Mouse (Mus musculus) olfactory bulb, adult 2 months (tissue): ENCODE measurements at regions not wholly inside any gene's neighbourhood (a gene's known extent, or its start where the extent isn't known, plus 50 kb on each side); places are given as distances from the start of the nearest gene placed in this dataset.

Source experiments
- CTCF ChIP-seq: fragments of 200-500 bp; IDR thresholded peaks from 2 replicates; pipeline ENCODE4 v1.5.1; 2012; ENCODE audit warnings: low read depth, mild to moderate bottlenecking, low read length, moderate library complexity; ENCODE audit not compliant: insufficient read depth
- POLR2A ChIP-seq: fragments of 200-500 bp; IDR thresholded peaks from 2 replicates; pipeline ENCODE4 v1.6.1; 2012; ENCODE audit warnings: mild to moderate bottlenecking, low read depth, low read length, moderate library complexity; ENCODE audit not compliant: insufficient read depth

DNA sequence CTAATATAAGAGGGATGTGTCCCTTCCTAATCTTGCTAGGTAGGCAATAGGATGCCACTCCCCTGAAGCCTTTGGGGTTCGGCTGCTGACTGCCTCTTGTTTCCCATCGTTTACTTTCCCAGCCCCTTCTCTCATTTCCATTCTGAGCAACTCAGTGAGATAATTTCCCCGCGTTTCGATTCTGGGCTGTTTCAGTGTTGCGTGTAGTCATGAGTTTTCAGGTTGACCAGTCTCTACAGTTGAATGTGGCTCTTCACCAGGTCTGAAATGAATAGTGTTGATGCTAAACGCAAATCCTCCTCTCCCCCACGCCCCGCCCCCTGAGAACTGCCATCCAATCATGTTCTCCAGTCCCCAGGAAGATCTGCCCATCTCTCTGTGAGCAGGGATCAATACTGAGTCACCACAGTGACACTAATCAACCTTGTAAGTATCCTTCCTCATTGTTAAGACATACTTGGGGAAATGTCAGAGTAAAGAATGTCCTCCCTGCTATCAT, 890.6 kb downstream of the Gsdmc2 start:
- TF ChIP-seq CTCF (no peak), POLR2A (no peak)
